In genomic region chr9:106073956-106074355, GRCm38 (mm10) we compare ENCODE assay signal across 15 mouse cellular contexts. TPM values are rescaled to one million over a fixed set of nuclear protein-coding genes. Genes with fewer than 3 reads are reported as not detected.
"Had no signal": no experiment of that assay in that cellular context is flagged by ENCODE, and none has a peak within 500 bp of the region (broad histone marks: within the 10 kb centered on the region; RNA-seq: fewer than 3 reads in every experiment).

No protein-coding gene starts in this region.

- ATAC-seq: lung, postnatal 0 days had no signal

- H3K9ac ChIP-seq: liver, embryonic 15.5 days; midbrain, embryonic 12.5 days; neural tube, embryonic 15.5 days had no signal

- H3K27ac ChIP-seq: left cerebral cortex, adult 2 months; limb, embryonic 10.5 days; liver, embryonic 15.5 days; midbrain, embryonic 12.5 days; neural tube, embryonic 15.5 days; stomach, postnatal 0 days had no signal

- DNase-seq: kidney, adult 8-10 months; kidney, postnatal 25 days; lung, adult 2 months; lung, postnatal 36 days; thymus, postnatal 36 days had no signal

- H3K36me3 ChIP-seq: limb, embryonic 10.5 days; liver, embryonic 15.5 days; midbrain, embryonic 12.5 days; neural tube, embryonic 15.5 days had no signal

- H3K4me3 ChIP-seq: left cerebral cortex, adult 2 months; limb, embryonic 10.5 days; liver, embryonic 15.5 days; midbrain, embryonic 12.5 days; myocyte; neural tube, embryonic 15.5 days had no signal

- H3K9me3 ChIP-seq: limb, embryonic 10.5 days; liver, embryonic 15.5 days; midbrain, embryonic 12.5 days; neural tube, embryonic 15.5 days had no signal

- H3K4me2 ChIP-seq: liver, embryonic 11.5 days; liver, embryonic 15.5 days; midbrain, embryonic 12.5 days; neural tube, embryonic 15.5 days had no signal

- H3K4me1 ChIP-seq: limb, embryonic 10.5 days; liver, embryonic 15.5 days; midbrain, embryonic 12.5 days; neural tube, embryonic 15.5 days had no signal

- H3K27me3 ChIP-seq: liver, embryonic 15.5 days; midbrain, embryonic 12.5 days; neural tube, embryonic 15.5 days had no signal

RNA-seq across cellular contexts. Expression of gene Col6a4, which starts 22.6 kb away (rescaled TPM):
- total RNA-seq: megakaryocyte progenitor cell, adult 5-6 weeks had no signal
- polyA plus RNA-seq: liver, embryonic 11.5 days; liver, embryonic 15.5 days had no signal
